Mouse (Mus musculus): ENCODE measurements at regions not wholly inside any gene's neighbourhood (a gene's known extent, or its start where the extent isn't known, plus 50 kb on each side); places are given as distances from the start of the nearest gene placed in this dataset.

DNA sequence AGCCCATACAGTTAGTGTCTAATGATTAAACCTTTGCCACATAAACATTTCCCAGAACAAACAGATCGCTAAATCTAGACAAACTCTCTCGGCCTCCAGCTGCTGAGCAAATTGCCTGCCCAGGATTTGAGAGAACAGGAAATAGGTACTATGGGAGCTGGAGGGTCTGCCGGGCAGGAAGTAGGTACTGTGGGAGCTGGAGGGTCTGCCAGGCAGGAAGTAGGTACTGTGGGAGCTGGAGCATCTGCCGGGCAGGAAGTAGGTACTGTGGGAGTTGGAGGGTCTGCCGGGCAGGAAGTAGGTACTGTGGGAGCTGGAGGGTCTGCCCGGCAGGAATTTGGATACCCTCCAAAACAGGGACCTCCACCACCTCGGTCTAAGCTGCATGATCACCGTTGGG lies 277.2 kb downstream of the Spry2 start:
- no peaks in the 10 kb centered on the region for H3K9me3 ChIP-seq (ENCODE audit: low read length)
- no peaks in the 10 kb centered on the region for H3K36me3 ChIP-seq (ENCODE audit: insufficient read depth, low read length)
- TF ChIP-seq POU5F1 (IDR thresholded peaks at IDR 0.05; ENCODE audit: borderline replicate concordance, low read length) (no peak), CTCF (conservative IDR thresholded peaks at IDR 0.05; ENCODE audit: low read length) (no peak), NANOG (IDR thresholded peaks at IDR 0.05; ENCODE audit: borderline replicate concordance, low read length) (no peak)
- H3K27me3 ChIP-seq (ENCODE audit: insufficient read depth, low read length) = 0 out of 2 replicates have a peak, but pooled peaks cover 2% of the 10 kb centered on the region
- H3K4me3 ChIP-seq (replicated peaks; ENCODE audit: low read length) = no peak overlapping the region
- no peaks in the 10 kb centered on the region for H3K4me1 ChIP-seq (replicated peaks; ENCODE audit: low read depth, low read length)

GRCm38 (mm10) chr14:105615766-105616165 lies 280.9 kb downstream of the Spry2 start:
- H3K4me3 ChIP-seq (replicated peaks; ENCODE audit: low read length) = no peak overlapping the region
- no peak for TF ChIP-seq CTCF (conservative IDR thresholded peaks at IDR 0.05; ENCODE audit: low read length)
- TF ChIP-seq NANOG (IDR thresholded peaks at IDR 0.05; ENCODE audit: borderline replicate concordance, low read length) = no peak
- H3K9me3 ChIP-seq (ENCODE audit: low read length) = no peaks in the 10 kb centered on the region
- H3K4me1 ChIP-seq (replicated peaks; ENCODE audit: low read depth, low read length) = no peaks in the 10 kb centered on the region
- no peaks in the 10 kb centered on the region for H3K36me3 ChIP-seq (ENCODE audit: insufficient read depth, low read length)
- H3K27me3 ChIP-seq (ENCODE audit: insufficient read depth, low read length) = no peaks in the 10 kb centered on the region

- H3K4me1 ChIP-seq (replicated peaks; ENCODE audit: low read depth, low read length) = no peaks in the 10 kb centered on the region
- H3K9me3 ChIP-seq (ENCODE audit: low read length) = no peaks in the 10 kb centered on the region
- H3K36me3 ChIP-seq (ENCODE audit: insufficient read depth, low read length) = no peaks in the 10 kb centered on the region
- H3K27me3 ChIP-seq (ENCODE audit: insufficient read depth, low read length) = no peaks in the 10 kb centered on the region
- TF ChIP-seq CTCF (conservative IDR thresholded peaks at IDR 0.05; ENCODE audit: low read length) (no peak), NANOG (IDR thresholded peaks at IDR 0.05; ENCODE audit: borderline replicate concordance, low read length) (no peak), POU5F1 (IDR thresholded peaks at IDR 0.05; ENCODE audit: borderline replicate concordance, low read length) (no peak)
- no peak overlapping the region for H3K4me3 ChIP-seq (replicated peaks; ENCODE audit: low read length)
These were observed 283.8 kb downstream of the Spry2 start for GRCm38 (mm10) chr14:105612794-105613193.

DNA sequence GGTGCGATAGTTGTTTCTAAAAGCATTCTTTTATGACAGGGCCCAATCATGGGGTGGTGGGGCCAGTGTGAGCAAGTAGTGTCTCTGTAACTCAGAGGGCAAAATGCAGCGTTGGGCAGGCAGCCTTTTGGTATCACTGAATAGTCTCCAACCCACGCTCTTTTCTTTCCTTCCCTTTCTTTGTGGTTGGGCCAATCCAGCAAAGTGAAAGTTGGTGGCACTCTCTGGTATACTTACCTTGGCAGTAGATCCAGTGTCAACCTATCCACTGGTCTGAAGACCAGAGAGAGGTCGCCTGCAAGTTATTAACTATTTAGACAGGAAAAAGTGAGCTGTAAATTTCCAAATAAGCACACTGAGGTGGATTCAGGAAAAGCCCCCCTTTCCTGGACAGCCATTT lies 287.8 kb downstream of the Spry2 start:
- no peaks in the 10 kb centered on the region for H3K36me3 ChIP-seq (ENCODE audit: insufficient read depth, low read length)
- no peaks in the 10 kb centered on the region for H3K4me1 ChIP-seq (replicated peaks; ENCODE audit: low read depth, low read length)
- H3K9me3 ChIP-seq (ENCODE audit: low read length) = no peaks in the 10 kb centered on the region
- no peak for TF ChIP-seq POU5F1 (IDR thresholded peaks at IDR 0.05; ENCODE audit: borderline replicate concordance, low read length)
- no peak for TF ChIP-seq NANOG (IDR thresholded peaks at IDR 0.05; ENCODE audit: borderline replicate concordance, low read length)
- no peak for TF ChIP-seq CTCF (conservative IDR thresholded peaks at IDR 0.05; ENCODE audit: low read length)
- no peak overlapping the region for H3K4me3 ChIP-seq (replicated peaks; ENCODE audit: low read length)
- no peaks in the 10 kb centered on the region for H3K27me3 ChIP-seq (ENCODE audit: insufficient read depth, low read length)

DNA sequence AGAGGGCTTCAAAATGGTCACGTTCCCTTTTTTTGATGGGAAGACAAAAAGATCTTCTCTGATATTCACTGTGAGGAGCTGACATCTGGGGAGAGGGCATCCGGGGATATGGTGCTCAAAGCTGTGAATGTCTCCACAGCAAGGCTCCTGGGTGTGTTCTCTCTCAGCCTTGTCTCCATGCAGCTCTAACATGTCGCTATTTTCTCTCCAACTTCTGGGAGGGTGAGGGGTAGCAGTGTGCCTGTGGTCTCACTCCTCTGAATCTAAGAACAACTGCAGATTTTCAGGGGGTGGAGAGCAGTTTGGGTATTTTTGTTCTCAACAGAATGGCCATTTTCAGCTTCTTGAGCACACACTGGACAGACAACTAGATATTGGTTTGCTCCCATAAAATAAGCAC lies 290.1 kb downstream of the Spry2 start:
- TF ChIP-seq POU5F1 (IDR thresholded peaks at IDR 0.05; ENCODE audit: borderline replicate concordance, low read length) = no peak
- TF ChIP-seq CTCF (conservative IDR thresholded peaks at IDR 0.05; ENCODE audit: low read length) = no peak
- no peak for TF ChIP-seq NANOG (IDR thresholded peaks at IDR 0.05; ENCODE audit: borderline replicate concordance, low read length)

GRCm38 (mm10) chr14:105604451-105604850 lies 292.2 kb downstream of the Spry2 start:
- no peaks in the 10 kb centered on the region for H3K36me3 ChIP-seq (ENCODE audit: insufficient read depth, low read length)
- TF ChIP-seq CTCF (conservative IDR thresholded peaks at IDR 0.05; ENCODE audit: low read length) (no peak), POU5F1 (IDR thresholded peaks at IDR 0.05; ENCODE audit: borderline replicate concordance, low read length) (no peak), NANOG (IDR thresholded peaks at IDR 0.05; ENCODE audit: borderline replicate concordance, low read length) (no peak)
- no peaks in the 10 kb centered on the region for H3K27me3 ChIP-seq (ENCODE audit: insufficient read depth, low read length)
- H3K4me3 ChIP-seq (replicated peaks; ENCODE audit: low read length) = no peak overlapping the region
- no peaks in the 10 kb centered on the region for H3K4me1 ChIP-seq (replicated peaks; ENCODE audit: low read depth, low read length)
- H3K9me3 ChIP-seq (ENCODE audit: low read length) = no peaks in the 10 kb centered on the region

More for the DNA sequence above, 290.1 kb downstream of the Spry2 start:
- no peaks in the 10 kb centered on the region for H3K27me3 ChIP-seq (ENCODE audit: insufficient read depth, low read length)
- H3K4me1 ChIP-seq (replicated peaks; ENCODE audit: low read depth, low read length) = no peaks in the 10 kb centered on the region
- no peak overlapping the region for H3K4me3 ChIP-seq (replicated peaks; ENCODE audit: low read length)
- H3K36me3 ChIP-seq (ENCODE audit: insufficient read depth, low read length) = no peaks in the 10 kb centered on the region
- no peaks in the 10 kb centered on the region for H3K9me3 ChIP-seq (ENCODE audit: low read length)

DNA sequence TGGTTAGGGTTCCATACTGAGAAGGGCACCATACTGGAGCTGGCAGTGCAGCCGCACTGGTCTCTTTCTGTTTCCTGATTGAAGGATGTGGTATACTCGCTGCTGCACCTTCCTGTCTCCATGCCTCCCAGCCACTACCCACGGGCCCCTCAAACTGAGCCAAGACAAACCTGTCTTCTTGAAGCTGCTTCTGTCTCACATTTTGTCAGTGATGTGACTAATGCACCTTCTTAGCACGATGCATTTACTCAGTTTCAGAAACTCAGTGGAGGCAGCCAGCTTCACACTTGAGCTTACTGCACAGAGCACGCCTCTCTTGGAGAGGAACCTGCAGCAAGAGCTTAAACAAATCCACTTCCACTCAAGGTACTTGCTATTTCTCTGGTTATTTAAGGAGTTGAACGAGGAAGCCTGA lies 293.6 kb downstream of the Spry2 start:
- Histone ChIP-seq H3K27me3 (ENCODE audit: insufficient read depth, low read length) (no peaks in the 10 kb centered on the region), H3K36me3 (ENCODE audit: insufficient read depth, low read length) (no peaks in the 10 kb centered on the region), H3K4me1 (replicated peaks; ENCODE audit: low read depth, low read length) (no peaks in the 10 kb centered on the region), H3K9me3 (ENCODE audit: low read length) (no peaks in the 10 kb centered on the region), H3K4me3 (replicated peaks; ENCODE audit: low read length) (no peak overlapping the region)
- TF ChIP-seq NANOG (IDR thresholded peaks at IDR 0.05; ENCODE audit: borderline replicate concordance, low read length) (no peak), CTCF (conservative IDR thresholded peaks at IDR 0.05; ENCODE audit: low read length) (no peak), POU5F1 (IDR thresholded peaks at IDR 0.05; ENCODE audit: borderline replicate concordance, low read length) (no peak)

- no peak overlapping the region for H3K4me3 ChIP-seq (replicated peaks; ENCODE audit: low read length)
- TF ChIP-seq CTCF (conservative IDR thresholded peaks at IDR 0.05; ENCODE audit: low read length) = no peak
- TF ChIP-seq NANOG (IDR thresholded peaks at IDR 0.05; ENCODE audit: borderline replicate concordance, low read length) = no peak
- no peak for TF ChIP-seq POU5F1 (IDR thresholded peaks at IDR 0.05; ENCODE audit: borderline replicate concordance, low read length)
- H3K36me3 ChIP-seq (ENCODE audit: insufficient read depth, low read length) = no peaks in the 10 kb centered on the region
- H3K27me3 ChIP-seq (ENCODE audit: insufficient read depth, low read length) = no peaks in the 10 kb centered on the region
- H3K9me3 ChIP-seq (ENCODE audit: low read length) = no peaks in the 10 kb centered on the region
- H3K4me1 ChIP-seq (replicated peaks; ENCODE audit: low read depth, low read length) = no peaks in the 10 kb centered on the region
These were observed 296.8 kb downstream of the Spry2 start for GRCm38 (mm10) chr14:105599550-105600453.
